Mouse (Mus musculus): ENCODE measurements around the gene Ndn. TPM values are rescaled to one million over a fixed set of nuclear protein-coding genes. Genes with fewer than 3 reads are reported as not detected.

Ndn gene
- polyA plus RNA-seq, 1 experiment from 2014 or later: 34.7 TPM

GRCm38 (mm10) chr7:62377313-62377712, 30.9 kb downstream of the Ndn start:
- Histone ChIP-seq H3K36me3 (ENCODE audit: insufficient read depth, low read length) (no peaks in the 10 kb centered on the region), H3K9me3 (ENCODE audit: low read length) (no peaks in the 10 kb centered on the region), H3K4me2 (replicated peaks; ENCODE audit: low read depth, low read length) (peak overlapping the region; percentile 55), H3K27ac (ENCODE audit: low read length) (no peak overlapping the region), H3K4me1 (ENCODE audit: insufficient read depth, low read depth, low read length) (no peaks in the 10 kb centered on the region), H3K4me3 (ENCODE audit: low read depth, low read length) (peak overlapping the region; percentile 32), H3K9ac (replicated peaks; ENCODE audit: low read depth) (no peak overlapping the region), H3K27me3 (replicated peaks; ENCODE audit: insufficient read depth, low read length) (no peaks in the 10 kb centered on the region)
- DNase-seq (ENCODE audit: low spot score) (no peak), ATAC-seq (peak; percentile 17)
- TF ChIP-seq CTCF (IDR thresholded peaks at IDR 0.05): no peak
- WGBS: 22% methylated on average over 13 of the region's 14 CpGs

DNA sequence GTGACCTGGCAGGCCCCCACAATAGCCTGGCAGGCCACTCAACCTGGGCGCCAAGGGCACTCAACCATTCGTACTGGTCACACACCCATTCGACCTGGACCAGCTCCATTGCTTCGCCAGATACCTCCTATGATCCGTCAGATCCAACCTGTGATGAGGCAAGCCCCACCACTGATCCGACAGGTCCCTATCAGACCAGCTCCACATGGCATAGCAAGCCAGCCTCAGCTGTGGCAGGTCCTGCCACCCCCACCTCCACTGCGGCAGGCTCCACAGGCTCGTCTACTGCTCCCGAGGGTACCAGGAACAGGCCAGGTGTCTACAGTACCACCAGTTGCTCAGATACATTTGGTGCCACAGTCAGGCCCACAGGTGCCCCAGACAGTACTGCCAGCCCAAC, 32.2 kb downstream of the Ndn start:
- ATAC-seq: no peak
- Histone ChIP-seq H3K27me3 (replicated peaks; ENCODE audit: insufficient read depth, low read length) (no peaks in the 10 kb centered on the region), H3K9me3 (ENCODE audit: low read length) (no peaks in the 10 kb centered on the region), H3K27ac (ENCODE audit: low read length) (no peak overlapping the region), H3K4me2 (replicated peaks; ENCODE audit: low read depth, low read length) (no peak overlapping the region), H3K4me3 (ENCODE audit: low read depth, low read length) (no peak overlapping the region), H3K4me1 (ENCODE audit: insufficient read depth, low read depth, low read length) (no peaks in the 10 kb centered on the region), H3K36me3 (ENCODE audit: insufficient read depth, low read length) (no peaks in the 10 kb centered on the region), H3K9ac (replicated peaks; ENCODE audit: low read depth) (no peak overlapping the region)
- no peak for TF ChIP-seq EP300 (IDR thresholded peaks at IDR 0.05)
- no peak for TF ChIP-seq CTCF (IDR thresholded peaks at IDR 0.05)
- WGBS: 93% methylated on average over 9 of the region's 9 CpGs
- DNase-seq (ENCODE audit: low spot score): no peak

DNA sequence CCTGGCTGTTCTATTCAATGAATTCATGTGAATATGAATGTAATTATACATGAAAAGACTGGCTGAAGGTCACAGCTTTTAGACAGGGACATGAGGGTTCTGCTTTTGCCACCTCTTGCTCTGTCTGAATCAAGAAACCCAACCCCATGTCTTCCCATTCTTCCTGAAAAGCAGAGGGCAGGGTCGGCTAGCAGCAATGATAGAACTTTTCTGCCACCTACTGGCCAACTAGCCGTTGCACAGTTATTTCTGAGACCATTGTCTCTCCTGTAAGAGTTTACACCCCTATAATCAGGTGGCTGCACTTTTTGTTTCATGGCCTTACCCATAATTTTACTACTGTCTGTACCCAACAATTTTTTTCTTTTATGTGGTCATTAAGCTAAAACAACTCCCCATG, 36.0 kb downstream of the Ndn start:
- Histone ChIP-seq H3K27ac (ENCODE audit: low read length) (no peak overlapping the region), H3K9ac (replicated peaks; ENCODE audit: low read depth) (no peak overlapping the region), H3K4me2 (replicated peaks; ENCODE audit: low read depth, low read length) (no peak overlapping the region), H3K36me3 (ENCODE audit: insufficient read depth, low read length) (no peaks in the 10 kb centered on the region), H3K9me3 (ENCODE audit: low read length) (no peaks in the 10 kb centered on the region), H3K4me1 (ENCODE audit: insufficient read depth, low read depth, low read length) (no peaks in the 10 kb centered on the region), H3K4me3 (ENCODE audit: low read depth, low read length) (no peak overlapping the region), H3K27me3 (replicated peaks; ENCODE audit: insufficient read depth, low read length) (no peaks in the 10 kb centered on the region)
- no peak for TF ChIP-seq EP300 (IDR thresholded peaks at IDR 0.05)
- peak; percentile 74 for TF ChIP-seq CTCF (IDR thresholded peaks at IDR 0.05)
- DNase-seq (ENCODE audit: low spot score): peak; percentile 53
- 11% methylated on average over 2 of the region's 2 CpGs for WGBS
- ATAC-seq: 0 out of 2 replicates have a peak, but pooled peaks have one; percentile 17

DNA sequence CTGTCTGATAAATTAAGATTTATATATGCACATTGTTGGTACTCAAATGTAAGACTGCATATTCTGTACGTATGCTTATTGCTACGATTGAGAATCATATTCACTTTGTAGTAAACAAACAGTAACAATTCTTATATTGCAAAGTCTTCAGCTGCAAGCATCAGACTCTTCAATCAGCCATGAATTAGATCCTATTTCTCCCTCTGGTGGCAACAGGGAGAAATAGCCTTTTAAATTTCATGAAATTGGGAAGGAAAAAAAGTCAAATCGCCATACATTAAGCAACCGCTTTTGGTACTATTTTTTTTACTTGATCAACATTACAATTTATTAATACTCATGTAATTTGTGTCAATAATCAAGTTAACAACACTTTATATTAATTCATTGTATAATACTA, 41.9 kb downstream of the Ndn start:
- H3K9ac ChIP-seq (replicated peaks; ENCODE audit: low read depth): no peak overlapping the region
- DNase-seq (ENCODE audit: low spot score) (peak; percentile 10), ATAC-seq (no peak)
- no peaks in the 10 kb centered on the region for H3K4me1 ChIP-seq (ENCODE audit: insufficient read depth, low read depth, low read length)
- H3K4me3 ChIP-seq (ENCODE audit: low read depth, low read length): no peak overlapping the region
- no peaks in the 10 kb centered on the region for H3K27me3 ChIP-seq (replicated peaks; ENCODE audit: insufficient read depth, low read length)
- H3K9me3 ChIP-seq (ENCODE audit: low read length): no peaks in the 10 kb centered on the region
- H3K4me2 ChIP-seq (replicated peaks; ENCODE audit: low read depth, low read length): no peak overlapping the region
- no peak overlapping the region for H3K27ac ChIP-seq (ENCODE audit: low read length)
- TF ChIP-seq EP300 (IDR thresholded peaks at IDR 0.05) (no peak), CTCF (IDR thresholded peaks at IDR 0.05) (peak; percentile 46)
- no peaks in the 10 kb centered on the region for H3K36me3 ChIP-seq (ENCODE audit: insufficient read depth, low read length)
- 43% methylated on average over 4 of the region's 4 CpGs for WGBS

DNA sequence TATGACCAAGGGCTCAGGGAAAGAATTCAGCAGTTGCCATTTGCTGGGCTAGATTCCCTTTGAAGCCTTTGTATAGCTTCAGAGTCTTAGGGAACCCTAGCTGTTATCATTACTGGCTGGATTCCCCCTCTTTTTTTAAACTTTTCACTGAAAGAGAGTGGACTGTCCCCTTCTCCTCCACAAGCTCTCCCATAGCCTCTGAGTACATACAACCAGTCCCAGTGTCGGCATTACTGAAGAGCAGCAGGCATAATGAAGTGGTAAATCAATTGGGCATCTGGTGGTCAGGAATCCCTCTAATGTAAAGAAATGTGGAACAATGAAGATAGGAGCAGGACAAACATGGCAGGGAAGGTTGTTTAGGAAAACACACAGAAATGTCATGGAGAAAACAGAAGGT, 45.8 kb downstream of the Ndn start:
- DNase-seq (ENCODE audit: low spot score): no peak
- no peaks in the 10 kb centered on the region for H3K27me3 ChIP-seq (replicated peaks; ENCODE audit: insufficient read depth, low read length)
- no peaks in the 10 kb centered on the region for H3K36me3 ChIP-seq (ENCODE audit: insufficient read depth, low read length)
- no peak overlapping the region for H3K27ac ChIP-seq (ENCODE audit: low read length)
- 32% methylated on average over 1 of the region's 1 CpGs for WGBS
- TF ChIP-seq EP300 (IDR thresholded peaks at IDR 0.05) (no peak), CTCF (IDR thresholded peaks at IDR 0.05) (no peak)
- H3K4me3 ChIP-seq (ENCODE audit: low read depth, low read length): no peak overlapping the region
- no peak overlapping the region for H3K9ac ChIP-seq (replicated peaks; ENCODE audit: low read depth)
- no peaks in the 10 kb centered on the region for H3K4me1 ChIP-seq (ENCODE audit: insufficient read depth, low read depth, low read length)
- ATAC-seq: no peak
- H3K4me2 ChIP-seq (replicated peaks; ENCODE audit: low read depth, low read length): no peak overlapping the region
- H3K9me3 ChIP-seq (ENCODE audit: low read length): no peaks in the 10 kb centered on the region

Other genes with a start within 250 kb of the Ndn start
- 0.30 and 0.33 TPM in 2 replicates for gene Magel2, start 30.4 kb downstream of the Ndn start, polyA plus RNA-seq (2015; fragmentation: Nextera tagmentation; extraction: Ambion mirVana)
- gene Mkrn3, start 73.6 kb downstream of the Ndn start, polyA plus RNA-seq (2015; fragmentation: Nextera tagmentation; extraction: Ambion mirVana): 2.2 and 2.8 TPM in 2 replicates
- gene Peg12, start 117.9 kb downstream of the Ndn start, polyA plus RNA-seq (2015; fragmentation: Nextera tagmentation; extraction: Ambion mirVana): 10.2 and 10.6 TPM in 2 replicates

All from lung, postnatal 0 days (tissue).